Mouse (Mus musculus) left cerebral cortex, adult 11 months (tissue): ENCODE measurements around the gene Rad50.
A peak's percentile ranks its signal among the peaks of the same experiment; 100 is the strongest.

Experiments
- DNase-seq: peaks from one replicate; pipeline ENCODE4 v3.0.0; 2022; ENCODE audit warnings: low spot score

Rad50 gene

DNA sequence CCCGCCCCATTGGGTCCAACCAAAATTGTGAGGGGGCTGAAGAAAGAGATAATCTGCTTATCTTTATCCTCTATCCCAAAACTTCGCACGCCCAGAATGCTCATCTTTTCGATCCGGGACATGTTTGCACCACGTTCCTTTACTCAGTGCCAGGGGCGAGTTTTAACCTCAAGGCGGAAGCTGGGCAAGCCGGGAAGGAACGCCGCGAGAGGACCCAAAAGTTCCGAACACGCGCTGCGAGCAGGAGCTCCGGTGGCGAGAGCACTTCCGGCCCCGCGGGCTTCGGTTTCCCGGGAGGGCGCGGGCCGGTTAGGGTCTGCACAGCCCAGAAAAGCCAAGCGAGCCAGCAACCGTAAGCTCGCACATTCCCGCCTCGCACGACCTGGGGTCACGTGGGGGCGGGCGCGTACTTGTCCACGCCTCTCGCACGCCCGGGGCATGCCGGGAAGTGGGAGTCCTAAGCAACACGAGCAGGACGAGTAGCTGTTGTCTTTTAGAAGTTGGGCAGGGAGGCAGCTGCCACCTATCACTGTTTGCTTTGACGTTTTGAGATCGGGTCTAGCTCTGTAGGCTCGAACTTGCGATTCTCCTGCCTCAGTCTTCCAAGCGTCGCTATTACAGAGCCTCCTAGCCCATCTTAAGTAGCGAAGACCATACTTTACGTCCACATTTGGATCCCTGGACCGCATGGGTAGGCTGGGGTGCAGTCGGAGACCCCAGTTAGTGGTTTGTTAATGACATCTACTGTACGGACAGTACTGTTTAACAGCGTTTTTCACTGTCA lies at the start of gene Rad50:
TSS of gene Rad50 (minus strand) at position 386 of the 784 bp plus-strand sequence.
- DNase-seq: peak; percentile 85

GRCm38 (mm10) chr11:53755011-53755595 lies 48.0 kb upstream of the Rad50 start:
- DNase-seq: no peak

DNA sequence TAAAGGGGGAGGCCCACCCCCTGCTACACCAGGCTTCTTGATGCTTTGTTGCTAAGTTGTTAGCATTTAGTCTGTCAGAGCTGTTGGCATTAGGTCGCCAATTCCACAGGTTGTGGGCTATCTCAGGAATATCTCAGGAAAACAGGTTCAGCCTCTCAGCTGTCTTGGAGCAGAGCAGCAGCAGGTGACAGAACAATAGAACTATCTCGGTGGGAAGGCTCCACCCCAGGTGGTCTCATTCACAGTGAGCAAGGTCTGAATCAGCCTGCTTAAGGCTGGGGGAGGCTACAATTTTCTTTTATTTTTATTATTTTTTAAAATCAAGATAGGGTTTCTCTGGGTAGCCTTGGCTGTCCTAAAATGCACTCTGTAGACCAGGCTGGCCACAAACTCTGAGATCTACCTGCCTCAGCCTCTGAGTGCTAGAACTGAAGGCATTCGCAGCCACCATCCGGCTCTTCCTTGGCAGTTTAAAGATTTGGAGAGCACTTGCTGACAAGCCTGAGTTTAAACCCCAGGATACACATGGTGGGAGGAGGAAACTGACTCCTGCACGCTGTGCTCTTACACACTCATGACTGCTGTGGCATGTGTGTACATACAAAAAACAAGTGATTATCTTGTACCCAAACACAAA lies 42.7 kb upstream of the Rad50 start:
- DNase-seq: no peak

GRCm38 (mm10) chr11:53749306-53749705 lies 42.2 kb upstream of the Rad50 start:
- no peak for DNase-seq

DNA sequence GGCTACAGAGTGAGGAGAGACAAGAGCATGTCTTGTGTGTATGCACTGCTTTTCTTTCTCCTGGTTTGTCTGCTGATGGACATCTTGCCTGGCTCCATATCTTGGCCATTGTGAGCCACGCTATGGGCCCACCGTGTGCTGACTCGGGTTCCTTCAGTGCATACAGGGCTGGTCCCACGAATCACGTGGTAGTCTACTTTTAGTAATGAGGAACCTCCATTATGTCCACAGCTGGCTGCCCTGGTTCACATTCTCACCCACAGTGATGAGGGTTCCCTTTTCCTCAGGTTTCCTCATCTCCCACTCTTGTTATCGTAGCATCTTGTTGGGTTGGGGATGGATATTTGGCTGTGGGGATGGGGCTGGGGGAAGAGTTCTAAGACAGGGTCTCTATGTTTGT lies 41.5 kb upstream of the Rad50 start:
- no peak for DNase-seq

DNA sequence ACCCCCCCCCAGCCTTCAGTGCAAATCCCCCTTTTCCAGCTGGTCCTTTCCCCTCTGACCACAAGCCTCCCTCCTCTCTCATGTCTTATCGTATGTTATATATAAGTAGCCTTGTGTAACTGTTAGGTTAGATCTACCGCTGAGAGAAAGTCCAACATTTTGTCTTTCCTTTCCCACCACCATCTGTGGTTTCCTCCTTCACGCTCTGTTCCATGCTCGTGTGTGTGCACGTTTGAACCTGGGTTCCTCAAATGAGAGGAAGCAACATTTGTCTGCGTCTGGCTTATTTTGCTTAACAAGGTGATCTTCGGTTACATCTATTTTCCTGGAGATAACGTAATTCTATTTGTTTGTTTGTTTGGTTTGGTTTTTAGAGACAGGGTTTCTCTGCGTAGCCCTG lies 40.9 kb upstream of the Rad50 start:
- no peak for DNase-seq

DNA sequence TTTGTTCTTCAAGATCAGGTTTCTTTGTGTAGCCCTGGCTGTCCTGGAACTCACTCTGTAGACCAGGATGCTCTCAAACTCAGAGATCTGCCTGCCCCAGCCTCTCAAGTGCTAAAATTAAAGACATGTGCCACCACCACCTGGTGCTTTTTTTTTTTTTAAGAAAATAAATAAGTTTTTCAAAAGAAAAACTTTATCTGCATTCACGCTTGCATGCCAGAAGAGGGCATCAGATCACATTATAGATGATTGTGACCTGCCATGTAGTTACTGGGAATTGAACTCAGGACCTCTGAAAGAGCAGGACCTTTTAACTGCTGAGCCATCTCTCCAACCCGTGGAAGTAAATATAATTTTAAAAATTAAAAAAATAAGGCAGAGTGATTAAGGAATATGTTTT lies 38.1 kb upstream of the Rad50 start:
- DNase-seq: no peak

GRCm38 (mm10) chr11:53742353-53742752 lies 35.2 kb upstream of the Rad50 start:
- no peak for DNase-seq

DNA sequence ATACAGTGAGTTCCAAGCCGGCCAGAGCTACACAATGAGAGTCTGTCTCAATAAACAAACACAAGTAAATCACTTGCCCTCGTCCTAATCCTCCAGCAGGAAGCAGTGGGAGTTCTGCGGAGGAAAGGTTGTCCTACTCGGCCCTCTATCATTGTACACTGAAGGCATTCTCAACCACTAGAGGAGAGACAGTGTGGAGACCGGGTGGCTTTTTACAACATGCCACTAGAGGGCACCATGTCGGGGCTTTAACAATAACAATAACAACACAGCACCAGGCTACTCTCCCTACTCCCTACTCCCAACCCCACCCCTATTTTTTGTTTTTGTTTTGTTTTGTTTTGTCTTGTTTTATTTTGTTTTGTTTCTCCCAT lies 30.4 kb upstream of the Rad50 start:
- DNase-seq: peak; percentile 47

GRCm38 (mm10) chr11:53736771-53737572 lies 29.9 kb upstream of the Rad50 start:
- DNase-seq: peak; percentile 27

- DNase-seq: no peak
Observed at GRCm38 (mm10) chr11:53735682-53736245, 28.6 kb upstream of the Rad50 start.

- DNase-seq: no peak
Observed at GRCm38 (mm10) chr11:53734970-53735681, 28.0 kb upstream of the Rad50 start.

DNA sequence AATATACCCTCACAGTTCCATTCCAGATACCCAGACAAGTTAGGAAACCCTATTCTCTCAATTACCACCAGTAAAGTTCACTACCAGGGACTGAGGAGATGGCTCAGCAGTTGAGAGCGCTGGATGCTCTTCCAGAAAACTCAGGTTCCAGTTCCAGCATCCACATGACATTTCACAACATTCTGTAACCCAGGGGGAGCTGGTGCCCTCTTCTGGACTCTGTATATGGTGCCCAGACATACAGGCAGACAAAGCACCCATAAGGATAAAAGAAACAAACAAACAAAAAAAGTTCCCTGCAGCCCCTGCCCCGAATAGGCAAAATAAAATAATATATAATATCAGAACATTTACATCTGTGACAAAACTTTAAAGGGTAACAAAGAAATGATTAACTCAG lies 27.3 kb upstream of the Rad50 start:
- no peak for DNase-seq

DNA sequence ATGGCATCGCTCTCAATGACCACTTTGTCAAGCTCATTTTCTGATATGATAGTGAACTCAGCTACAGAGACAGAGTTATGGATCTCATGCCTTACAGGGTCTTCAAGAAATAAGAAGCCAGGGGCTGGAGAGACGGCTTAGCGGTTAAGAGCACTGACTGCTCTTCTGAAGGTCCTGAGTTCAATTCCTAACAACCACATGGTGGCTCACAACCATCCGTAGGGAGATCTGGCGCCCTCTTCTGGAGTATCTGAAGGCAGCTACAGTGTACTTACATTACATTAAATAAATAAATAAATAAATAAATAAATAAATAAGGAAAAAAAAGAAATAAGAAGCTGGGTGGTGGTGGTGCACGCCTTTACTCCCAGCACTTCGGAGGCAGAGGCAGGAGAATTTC lies 26.7 kb upstream of the Rad50 start:
- DNase-seq: no peak

GRCm38 (mm10) chr11:53732244-53732643 lies 25.1 kb upstream of the Rad50 start:
- no peak for DNase-seq

DNA sequence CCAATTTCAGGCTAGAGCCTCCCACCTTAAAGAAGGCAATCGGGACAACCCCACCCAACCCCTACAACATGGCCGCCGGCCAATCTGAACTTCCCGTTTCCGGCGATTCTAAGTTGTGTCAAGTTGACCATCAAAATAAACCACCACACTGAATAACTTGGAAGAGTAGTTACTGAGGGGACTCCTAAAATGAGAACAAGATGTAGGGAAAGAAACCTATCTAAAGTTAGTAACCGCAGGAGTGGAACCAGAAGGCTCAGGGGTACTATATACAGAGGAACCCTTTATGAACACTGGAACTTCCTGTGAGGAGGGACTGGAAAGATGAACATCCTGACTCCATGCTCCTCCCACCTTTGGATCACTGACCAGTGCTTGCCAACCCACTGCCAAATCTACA lies 24.3 kb upstream of the Rad50 start:
- DNase-seq: no peak

- no peak for DNase-seq
Observed at GRCm38 (mm10) chr11:53720715-53721114, 13.6 kb upstream of the Rad50 start, which contains the start of gene Il5. TSS of gene Il5 (plus strand) at chr11:53720794.

GRCm38 (mm10) chr11:53719701-53720100 lies 12.6 kb upstream of the Rad50 start:
- DNase-seq: no peak

- no peak for DNase-seq
Observed at GRCm38 (mm10) chr11:53707718-53708009, 545 bp upstream of the Rad50 start.

DNA sequence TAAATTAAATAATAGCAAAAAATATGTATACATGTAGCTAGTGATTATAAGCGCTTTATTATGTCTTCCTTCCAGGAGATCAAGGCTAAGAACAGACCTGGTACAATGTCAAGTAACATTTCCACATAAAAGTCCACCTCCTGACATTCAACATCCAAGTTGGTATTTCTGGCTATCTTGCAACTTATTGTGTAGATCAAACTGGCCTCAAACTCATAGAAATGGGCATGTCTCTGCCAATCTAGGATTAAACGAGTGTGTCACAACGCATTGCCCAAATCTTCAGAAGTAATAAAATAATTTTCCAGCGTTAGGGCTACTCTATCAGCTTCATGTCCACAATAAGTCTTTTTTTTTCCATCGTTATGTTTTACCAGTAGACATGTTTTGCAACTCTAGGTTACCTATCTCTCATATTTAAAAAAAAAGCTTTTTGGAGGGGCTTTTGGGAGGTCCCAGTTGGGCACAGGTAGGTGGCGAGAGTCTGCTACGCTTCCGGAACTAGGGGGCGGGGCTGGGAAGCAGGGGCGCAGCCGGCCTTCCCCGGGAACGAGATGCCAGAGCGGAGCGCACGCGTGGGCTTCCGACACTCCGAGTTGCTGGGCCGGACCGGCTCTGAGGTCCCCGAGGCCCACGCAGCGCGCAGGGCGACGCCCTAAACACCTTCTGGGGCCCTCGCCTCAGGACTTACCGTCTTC lies 734 bp downstream of the Rad50 start:
- no peak for DNase-seq

DNA sequence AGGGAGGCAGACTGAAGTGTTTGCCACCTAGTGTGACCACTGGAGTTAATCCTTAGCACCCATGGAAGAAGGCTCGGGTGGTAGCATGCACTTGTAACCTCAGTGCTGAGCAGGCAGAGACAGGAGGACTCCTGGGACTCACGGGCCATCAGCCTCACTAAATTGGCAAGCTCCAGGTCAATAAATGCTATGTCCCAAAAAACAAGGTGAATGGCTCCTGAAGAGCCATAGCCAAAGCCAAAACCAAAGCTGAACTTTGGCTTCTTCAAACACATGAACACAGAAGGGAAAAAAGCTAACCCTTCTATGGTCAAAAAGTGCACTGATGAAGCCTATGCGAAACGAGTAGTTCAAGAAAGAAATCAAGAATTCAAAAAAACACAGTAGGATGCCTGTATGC lies 7.8 kb downstream of the Rad50 start:
- DNase-seq: no peak
